Mouse (Mus musculus): ENCODE results near the gene Emcn.

DNA sequence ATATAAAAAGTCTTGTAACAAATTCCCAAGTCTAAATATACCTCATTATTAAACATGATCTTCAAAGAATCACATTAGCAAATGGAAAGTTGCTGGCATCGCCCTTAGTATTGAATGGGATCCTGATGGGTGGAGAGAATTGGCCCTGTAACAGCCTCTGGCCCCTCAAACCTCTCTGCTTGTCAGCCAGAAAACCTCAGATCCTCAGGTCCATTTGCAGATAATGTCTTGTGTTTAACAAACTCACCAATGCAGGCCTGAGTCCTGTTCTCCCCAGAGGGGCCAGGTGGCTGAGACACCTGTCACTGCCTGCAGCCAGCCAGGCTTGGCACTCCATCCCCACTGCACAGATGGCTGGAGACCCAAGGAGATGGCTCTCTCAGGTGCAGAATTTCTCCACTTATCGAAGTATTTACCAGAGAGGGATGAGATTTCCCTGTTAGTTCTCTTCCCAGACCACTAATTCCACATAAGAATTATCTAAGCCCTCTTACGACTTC lies 27.0 kb downstream of the Emcn start:
- TF ChIP-seq CTCF (IDR thresholded peaks at IDR 0.05; ENCODE audit: insufficient read depth, low read length) (no peak), POLR2A (IDR thresholded peaks at IDR 0.05; ENCODE audit: borderline replicate concordance, extremely low read depth, low read depth, low read length) (no peak)

Measured in lung, adult 2 months (tissue).